Mouse (Mus musculus) cerebellum, adult 2 months (tissue): ENCODE results near the gene Dnah2.

Source experiments
- CTCF ChIP-seq: fragments of 200-500 bp; IDR thresholded peaks from 2 replicates; pipeline ENCODE4 v1.5.1; 2011; ENCODE audit warnings: low read depth, mild to moderate bottlenecking, control low read depth, low read length, moderate library complexity, borderline replicate concordance; ENCODE audit not compliant: insufficient read depth
- POLR2A ChIP-seq: fragments of 200-500 bp; IDR thresholded peaks from 2 replicates; pipeline ENCODE4 v1.6.1; 2011; ENCODE audit warnings: low read length, control low read depth, borderline replicate concordance; ENCODE audit not compliant: insufficient read depth

GRCm38 (mm10) chr11:69432640-69432982 is 116.3 kb downstream of the Dnah2 start:
- TF ChIP-seq POLR2A (no peak), CTCF (no peak)
